Mouse (Mus musculus): ENCODE measurements around the gene Wdr91.

GRCm38 (mm10) chr6:34874101-34874921, 36.4 kb downstream of the Wdr91 start:
- TF ChIP-seq CTCF (conservative IDR thresholded peaks at IDR 0.05; ENCODE audit: low read length) = no peak
- TF ChIP-seq POU5F1 (IDR thresholded peaks at IDR 0.05; ENCODE audit: borderline replicate concordance, low read length) = no peak

All from E14TG2a.4 (cell line).